Mouse (Mus musculus): ENCODE data around the gene Il12b. TPM values are rescaled to one million over a fixed set of nuclear protein-coding genes. Genes with fewer than 3 reads are reported as not detected.

Gene Il12b
- total and polyA plus RNA-seq, 3 experiments, result not detected

DNA sequence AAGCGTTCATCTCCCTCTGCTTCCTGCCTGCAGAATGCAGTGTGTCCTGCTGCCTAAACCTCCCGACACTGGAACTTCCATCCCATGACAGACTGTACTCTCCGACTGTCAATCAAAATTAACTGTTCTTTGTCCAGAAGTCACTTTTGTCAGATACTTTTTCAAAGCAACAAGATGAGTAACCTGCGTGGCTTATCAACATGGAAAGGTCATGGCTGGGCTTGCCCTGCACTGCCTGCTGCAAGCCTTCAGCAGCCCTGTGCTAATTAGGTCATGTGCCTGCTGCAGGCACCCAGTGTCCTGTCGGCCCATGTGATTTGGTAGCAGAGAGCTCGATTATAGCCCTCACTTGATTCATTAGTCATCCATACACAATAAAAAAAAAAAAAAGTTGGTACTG, 25.8 kb downstream of the Il12b start:
- Histone ChIP-seq H3K79me2 (ENCODE audit: control insufficient read depth, insufficient read depth, low read length, poor library complexity) (no peaks in the 10 kb centered on the region), H3K4me1 (ENCODE audit: control insufficient read depth in 1 of 2, insufficient read depth in 2 of 2, low read length in 2 of 2) (no peaks in the 10 kb centered on the region), H3K4me3 (ENCODE audit: control insufficient read depth in 1 of 2, insufficient read depth in 1 of 2, low read depth in 2 of 2, low read length in 2 of 2) (no peak overlapping the region), H3K36me3 (ENCODE audit: control insufficient read depth in 1 of 2, insufficient read depth in 2 of 2, low read length in 2 of 2) (no peaks in the 10 kb centered on the region), H3K27ac (ENCODE audit: control insufficient read depth, low read depth, low read length) (no peak overlapping the region), H3K9me3 (replicated peaks; ENCODE audit: insufficient read depth, low read length) (no peaks in the 10 kb centered on the region), H3K9ac (ENCODE audit: control insufficient read depth, low read depth, low read length, poor library complexity, severe bottlenecking) (no peak overlapping the region), H3K27me3 (ENCODE audit: control insufficient read depth in 1 of 2, insufficient read depth in 2 of 2, low read length in 2 of 2) (peaks cover 6 to 8% of the 10 kb centered on the region in 2 experiments; a peak in 3 of 4 replicates)
- DNase-seq (ENCODE audit: low read depth, low spot score), result no peak
- TF ChIP-seq TBP (IDR thresholded peaks at IDR 0.05; ENCODE audit: low read depth, low read length) (no peak), GABPA (IDR thresholded peaks at IDR 0.05; ENCODE audit: low read depth, low read length) (no peak), MEF2A (IDR thresholded peaks at IDR 0.05; ENCODE audit: extremely low read depth, insufficient replicate concordance, low read depth, low read length, poor library complexity, severe bottlenecking) (no peak), MYB (IDR thresholded peaks at IDR 0.05; ENCODE audit: low read depth, low read length) (no peak), ZC3H11A (IDR thresholded peaks at IDR 0.05; ENCODE audit: low read depth, low read length) (no peak), MYC (IDR thresholded peaks at IDR 0.05; ENCODE audit: low read depth, low read length) (no peak), NELFE (IDR thresholded peaks at IDR 0.05; ENCODE audit: low read depth, low read length) (no peak), RCOR1 (IDR thresholded peaks at IDR 0.05; ENCODE audit: low read depth, low read length) (no peak), CTCF (IDR thresholded peaks at IDR 0.05 in 2 of 3, conservative IDR thresholded peaks at IDR 0.05 in 1 of 3; ENCODE audit: control insufficient read depth in 1 of 3, insufficient read depth in 1 of 3, low read depth in 2 of 3, low read length in 3 of 3, poor library complexity in 1 of 3, severe bottlenecking in 1 of 3) (no peak), SMC3 (IDR thresholded peaks at IDR 0.05; ENCODE audit: low read depth, low read length) (no peak)

DNA sequence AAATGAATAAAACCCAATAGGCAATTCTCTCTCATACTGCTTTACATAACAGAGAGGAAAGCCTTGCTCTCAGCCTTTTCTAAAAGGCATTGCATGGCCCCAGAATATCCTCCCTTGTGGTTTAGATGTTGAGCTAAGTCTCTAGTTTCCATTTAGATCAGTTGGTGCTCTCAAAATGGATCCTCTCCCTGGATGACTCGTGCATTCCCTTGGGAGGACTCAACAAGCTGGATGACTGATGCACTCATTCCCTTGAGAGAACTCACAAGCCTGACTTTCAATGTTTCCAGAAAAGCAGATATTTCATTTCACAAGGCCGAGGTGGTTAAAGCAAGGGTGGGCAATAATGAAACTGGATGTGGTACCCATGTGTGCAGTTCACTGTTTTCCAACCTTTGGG, 28.1 kb downstream of the Il12b start:
- no peak overlapping the region for H3K4me3 ChIP-seq (ENCODE audit: control insufficient read depth in 1 of 2, insufficient read depth in 1 of 2, low read depth in 2 of 2, low read length in 2 of 2)
- peaks cover 6 to 8% of the 10 kb centered on the region in 2 experiments; a peak in 2 of 4 replicates for H3K27me3 ChIP-seq (ENCODE audit: control insufficient read depth in 1 of 2, insufficient read depth in 2 of 2, low read length in 2 of 2)
- no peaks in the 10 kb centered on the region for H3K79me2 ChIP-seq (ENCODE audit: control insufficient read depth, insufficient read depth, low read length, poor library complexity)
- TF ChIP-seq NRF1 (IDR thresholded peaks at IDR 0.05; ENCODE audit: insufficient read depth, low read depth, low read length, poor library complexity, severe bottlenecking) (no peak), SMC3 (IDR thresholded peaks at IDR 0.05; ENCODE audit: low read depth, low read length) (no peak)
- no peaks in the 10 kb centered on the region for H3K36me3 ChIP-seq (ENCODE audit: control insufficient read depth in 1 of 2, insufficient read depth in 2 of 2, low read length in 2 of 2)
- no peak overlapping the region for H3K27ac ChIP-seq (ENCODE audit: control insufficient read depth, low read depth, low read length)
- DNase-seq (ENCODE audit: low read depth, low spot score), result no peak
- H3K4me1 ChIP-seq (ENCODE audit: control insufficient read depth in 1 of 2, insufficient read depth in 2 of 2, low read length in 2 of 2), result no peaks in the 10 kb centered on the region
- no peaks in the 10 kb centered on the region for H3K9me3 ChIP-seq (replicated peaks; ENCODE audit: insufficient read depth, low read length)
- H3K9ac ChIP-seq (ENCODE audit: control insufficient read depth, low read depth, low read length, poor library complexity, severe bottlenecking), result no peak overlapping the region

DNA sequence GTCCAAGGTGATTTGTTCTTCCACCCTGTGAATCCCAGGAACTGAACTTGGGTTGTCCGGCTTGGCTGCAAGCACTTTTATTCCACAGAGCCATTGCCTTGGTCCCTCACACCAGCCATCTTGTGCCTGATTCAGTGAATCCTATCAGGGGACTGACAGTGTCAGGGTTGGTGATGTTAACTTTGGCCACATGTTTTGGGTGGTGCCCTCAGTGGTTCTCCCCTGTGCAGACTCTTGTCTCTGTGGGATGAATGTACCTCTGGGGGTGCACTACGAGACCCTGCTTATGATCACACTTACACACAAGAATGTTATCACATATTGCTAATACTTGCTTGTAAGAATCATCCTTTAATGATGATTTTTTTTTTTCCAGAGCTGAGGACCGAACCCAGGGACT, 30.2 kb downstream of the Il12b start:
- no peak overlapping the region for H3K9ac ChIP-seq (ENCODE audit: control insufficient read depth, low read depth, low read length, poor library complexity, severe bottlenecking)
- H3K27me3 ChIP-seq (ENCODE audit: control insufficient read depth in 1 of 2, insufficient read depth in 2 of 2, low read length in 2 of 2), result peaks cover 3 to 5% of the 10 kb centered on the region in 2 experiments; a peak in 2 of 4 replicates
- no peak overlapping the region for H3K27ac ChIP-seq (ENCODE audit: control insufficient read depth, low read depth, low read length)
- TF ChIP-seq RAD21 (IDR thresholded peaks at IDR 0.05; ENCODE audit: low read depth, low read length) (no peak), NELFE (IDR thresholded peaks at IDR 0.05; ENCODE audit: low read depth, low read length) (no peak), MXI1 (IDR thresholded peaks at IDR 0.05; ENCODE audit: low read depth, low read length) (no peak), SIN3A (IDR thresholded peaks at IDR 0.05; ENCODE audit: low read length) (no peak), MAFK (IDR thresholded peaks at IDR 0.05; ENCODE audit: borderline replicate concordance, low read depth, low read length) (no peak)
- H3K79me2 ChIP-seq (ENCODE audit: control insufficient read depth, insufficient read depth, low read length, poor library complexity), result no peaks in the 10 kb centered on the region
- no peak for DNase-seq (ENCODE audit: low read depth, low spot score)
- no peaks in the 10 kb centered on the region for H3K9me3 ChIP-seq (replicated peaks; ENCODE audit: insufficient read depth, low read length)
- no peak overlapping the region for H3K4me3 ChIP-seq (ENCODE audit: control insufficient read depth in 1 of 2, insufficient read depth in 1 of 2, low read depth in 2 of 2, low read length in 2 of 2)
- no peaks in the 10 kb centered on the region for H3K4me1 ChIP-seq (ENCODE audit: control insufficient read depth in 1 of 2, insufficient read depth in 2 of 2, low read length in 2 of 2)
- H3K36me3 ChIP-seq (ENCODE audit: control insufficient read depth in 1 of 2, insufficient read depth in 2 of 2, low read length in 2 of 2), result no peaks in the 10 kb centered on the region

All from MEL (cell line).